Mouse (Mus musculus) gastrocnemius, postnatal 10 days (tissue): ENCODE data around the gene Chid1. TPM values are rescaled to one million over a fixed set of nuclear protein-coding genes. Genes with fewer than 3 reads are reported as not detected.

Experiments used
- DNase-seq: peaks from one replicate; pipeline ENCODE4 v3.0.0; 2021; ENCODE audit warnings: mixed read lengths
- total RNA-seq, 2 experiments: library from RNA; stranded (reverse); gene quantifications; 2 replicates each; pipeline ENCODE4 v1.2.3; 2021

The Chid1 gene
- total RNA-seq, 2 experiments from 2014 or later: 22.7 to 22.8 TPM

GRCm38 (mm10) chr7:141558946-141559345 lies 19.3 kb upstream of the Chid1 start:
- no peak for DNase-seq

DNA sequence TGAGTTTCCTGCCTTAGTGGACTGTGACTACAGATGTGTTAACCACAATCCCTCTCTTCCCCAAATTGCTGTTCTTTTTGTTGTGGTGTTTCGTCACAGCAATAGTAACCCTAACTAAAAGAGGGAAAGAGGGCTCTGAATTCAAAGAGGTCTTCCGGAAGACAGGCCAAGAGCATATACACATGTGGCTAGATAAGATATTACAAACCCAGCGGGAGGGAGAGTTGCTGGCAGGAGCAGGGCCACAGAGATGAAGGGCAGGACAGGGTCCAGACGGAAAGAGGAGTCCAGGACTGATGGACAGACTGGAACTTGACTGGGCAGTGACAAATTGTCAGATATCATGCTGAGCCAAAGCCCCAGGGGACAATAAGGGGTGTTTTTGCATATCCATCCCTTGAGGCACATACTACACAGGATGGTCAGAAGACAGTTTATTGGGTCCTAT lies 18.7 kb upstream of the Chid1 start:
- DNase-seq: no peak

GRCm38 (mm10) chr7:141550464-141550863 lies 10.8 kb upstream of the Chid1 start:
- no peak for DNase-seq

DNA sequence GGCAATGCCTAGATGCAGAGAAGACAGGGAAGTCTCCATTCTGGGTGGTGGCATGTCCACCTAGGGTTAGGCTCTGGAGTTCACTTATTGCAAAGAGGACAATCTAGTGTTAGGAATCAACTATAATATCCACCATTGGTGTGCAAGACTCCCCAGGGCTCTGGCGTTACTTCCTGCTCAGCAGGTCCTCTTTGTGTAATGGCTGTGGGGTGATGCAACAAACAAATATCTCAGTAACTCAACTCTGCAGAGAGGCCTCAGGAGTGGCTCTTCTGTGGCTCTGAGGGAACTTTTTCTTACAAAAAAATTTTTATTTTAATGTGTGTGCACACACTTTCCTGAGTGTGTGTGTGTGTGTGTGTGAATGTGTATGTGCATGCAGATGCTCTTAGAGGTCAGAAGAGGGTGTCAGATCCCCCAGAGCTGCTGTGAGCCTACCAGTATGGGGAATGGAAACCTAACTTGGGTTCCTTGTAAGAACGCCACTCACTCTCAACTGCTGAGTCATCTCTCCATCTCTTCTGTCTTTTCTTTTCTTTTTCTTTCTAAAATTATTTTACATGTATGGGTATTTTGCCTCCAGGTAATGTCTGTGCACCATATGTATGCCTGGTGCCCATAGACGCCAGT lies 9.9 kb upstream of the Chid1 start:
- no peak for DNase-seq

GRCm38 (mm10) chr7:141544654-141545053 lies 5.0 kb upstream of the Chid1 start:
- no peak for DNase-seq

GRCm38 (mm10) chr7:141542588-141542987 lies 2.9 kb upstream of the Chid1 start:
- no peak for DNase-seq

- no peak for DNase-seq
These were observed 2.0 kb upstream of the Chid1 start for GRCm38 (mm10) chr7:141541681-141542080.

GRCm38 (mm10) chr7:141540312-141541081 lies 840 bp upstream of the Chid1 start:
- DNase-seq: peak; percentile 40

DNA sequence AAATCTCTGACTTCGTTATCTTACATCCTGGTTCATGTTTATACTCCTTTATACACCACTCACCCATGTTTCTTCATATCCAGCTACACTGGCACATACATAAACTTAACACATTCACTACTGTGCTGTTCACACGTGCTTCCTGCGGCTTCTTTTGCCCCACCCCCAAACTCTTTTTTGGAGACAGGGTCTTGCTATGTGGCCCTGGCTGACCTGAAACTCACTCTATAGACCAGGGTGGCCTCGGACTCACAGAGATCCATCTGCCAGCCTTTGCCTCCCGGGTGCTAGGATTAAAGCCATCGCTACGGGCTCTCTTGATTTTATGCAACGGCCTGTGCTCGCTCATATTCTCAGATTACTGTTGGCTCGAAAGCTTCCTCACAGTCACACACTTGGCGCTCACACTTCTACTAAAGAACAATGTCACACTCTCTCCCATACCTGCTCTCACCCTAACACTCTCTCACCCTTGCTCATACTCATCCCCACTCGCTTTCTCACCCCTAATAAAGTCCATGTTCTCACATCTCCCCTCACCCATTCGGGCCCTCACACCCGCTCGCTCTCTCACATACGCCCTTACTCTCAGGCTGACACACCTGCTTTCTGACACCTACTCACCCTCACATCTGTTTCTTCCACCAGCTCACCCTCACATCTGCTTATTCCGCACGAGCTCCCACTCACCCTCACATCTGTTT lies 653 bp downstream of the Chid1 start:
- DNase-seq: no peak

DNA sequence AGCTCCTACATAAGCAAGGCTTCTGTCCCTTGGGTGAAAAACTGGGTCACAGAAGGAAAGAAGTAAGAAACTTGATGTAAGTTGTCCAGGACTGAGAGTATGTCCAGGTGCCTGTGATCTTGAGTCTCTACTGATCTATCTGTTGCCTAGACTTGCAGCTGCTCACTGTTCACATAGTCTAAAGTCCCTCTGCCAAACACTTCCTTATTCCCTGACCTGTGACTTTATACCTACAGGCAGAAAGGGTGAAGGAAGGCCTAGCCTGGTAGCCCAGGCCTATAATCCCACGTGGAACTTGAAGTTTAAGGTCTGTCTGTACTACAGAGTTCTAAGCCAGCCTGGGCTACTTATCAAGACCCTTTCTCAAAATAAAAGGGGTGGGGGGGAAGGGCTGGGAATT lies 4.1 kb downstream of the Chid1 start:
- no peak for DNase-seq

DNA sequence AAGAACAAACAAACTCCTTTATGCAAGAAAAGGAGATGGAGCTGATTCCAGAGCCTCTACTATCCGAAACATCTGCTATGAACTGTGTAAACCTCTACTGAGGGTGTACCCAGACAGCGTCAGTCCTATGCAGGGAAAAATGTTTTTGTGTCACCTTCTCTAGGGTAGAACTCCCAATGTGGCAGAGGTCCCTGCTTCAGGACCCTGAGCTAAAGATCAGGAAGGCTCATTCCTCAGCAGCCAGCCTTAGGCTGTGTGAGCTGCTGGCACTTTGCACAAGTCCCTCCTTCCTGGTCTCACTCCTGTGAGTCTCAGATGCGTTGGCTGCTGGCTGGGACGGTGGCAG lies 14.1 kb downstream of the Chid1 start:
- DNase-seq: no peak

DNA sequence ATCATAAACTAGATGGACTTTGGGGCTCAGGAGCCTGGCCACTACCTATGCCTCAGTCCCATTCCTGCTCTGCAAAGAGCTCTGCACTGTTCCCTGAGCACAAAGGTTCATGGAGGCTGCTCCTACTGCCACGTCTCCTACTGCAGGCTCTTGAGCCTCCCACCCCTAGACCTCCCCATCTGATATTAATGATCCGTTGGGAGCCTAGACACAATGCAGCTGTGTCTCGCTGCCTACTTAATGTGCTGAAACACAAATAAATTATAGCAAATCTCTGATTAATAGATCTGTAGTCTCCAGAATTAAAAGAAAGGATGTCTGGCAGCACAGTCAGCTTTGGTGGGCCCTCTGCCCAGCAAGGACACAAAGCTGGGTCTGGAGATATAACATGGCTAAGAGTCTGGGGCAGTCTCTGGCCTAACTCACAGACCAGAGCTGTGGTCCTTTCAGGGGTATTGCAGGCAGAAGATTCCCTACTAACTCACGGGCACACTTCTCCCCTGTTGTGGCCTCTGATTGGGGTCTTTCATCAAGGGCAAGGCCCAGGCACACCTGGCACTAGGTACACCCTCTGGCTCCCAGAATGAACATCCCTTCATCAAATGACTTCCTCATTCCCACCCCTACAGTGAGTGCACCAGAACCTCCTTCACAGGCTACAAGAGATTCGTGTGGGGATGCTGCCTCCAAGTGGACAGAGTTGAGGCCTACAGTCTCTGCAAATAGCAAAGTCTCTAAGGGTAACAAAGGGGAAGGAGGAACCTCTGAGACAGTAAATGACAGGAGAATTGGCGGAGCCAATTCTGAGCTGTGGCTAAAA lies 14.7 kb downstream of the Chid1 start:
- peak; percentile 64 for DNase-seq

- no peak for DNase-seq
These were observed 15.4 kb downstream of the Chid1 start for GRCm38 (mm10) chr7:141524271-141524670.

GRCm38 (mm10) chr7:141523007-141523406 lies 16.6 kb downstream of the Chid1 start:
- no peak for DNase-seq

DNA sequence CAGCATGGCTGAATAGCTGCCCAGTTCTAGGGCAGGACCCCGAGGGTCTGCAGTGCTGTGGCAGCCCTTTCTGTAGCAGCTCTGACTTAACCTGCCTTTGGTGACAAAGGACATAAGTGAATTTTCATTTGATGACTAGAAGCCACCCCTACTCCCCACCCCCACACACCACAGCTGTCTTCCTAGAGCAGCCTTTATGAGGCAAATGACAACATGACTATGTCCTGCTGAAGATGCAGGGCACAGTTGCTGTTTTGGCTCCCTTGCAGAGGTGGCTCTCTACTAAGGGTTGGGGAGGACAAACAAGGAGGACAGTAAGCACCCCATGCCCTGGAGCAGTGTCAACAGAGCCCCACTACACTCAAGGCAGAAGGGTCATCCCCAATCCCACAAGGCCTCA lies 19.9 kb downstream of the Chid1 start:
- no peak for DNase-seq

DNA sequence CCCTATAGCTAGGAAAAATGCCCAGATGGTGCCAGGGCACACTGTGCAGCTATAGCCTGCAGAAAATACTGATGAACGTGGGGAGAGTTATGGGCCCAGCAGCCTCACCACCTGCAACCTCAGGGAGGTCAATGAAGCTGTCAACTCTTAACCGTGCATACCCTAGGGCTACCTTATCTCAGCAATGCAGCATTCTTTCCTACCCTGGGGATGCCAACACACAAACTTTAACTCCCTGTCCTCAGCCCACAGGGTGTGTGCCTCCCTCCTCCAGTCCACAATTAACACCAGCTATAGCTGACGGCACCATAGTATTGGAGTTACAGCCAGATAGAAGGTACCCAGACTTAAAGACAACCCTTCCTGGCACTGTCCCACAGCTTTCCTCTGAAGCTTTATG lies 20.7 kb downstream of the Chid1 start:
- DNase-seq: no peak

DNA sequence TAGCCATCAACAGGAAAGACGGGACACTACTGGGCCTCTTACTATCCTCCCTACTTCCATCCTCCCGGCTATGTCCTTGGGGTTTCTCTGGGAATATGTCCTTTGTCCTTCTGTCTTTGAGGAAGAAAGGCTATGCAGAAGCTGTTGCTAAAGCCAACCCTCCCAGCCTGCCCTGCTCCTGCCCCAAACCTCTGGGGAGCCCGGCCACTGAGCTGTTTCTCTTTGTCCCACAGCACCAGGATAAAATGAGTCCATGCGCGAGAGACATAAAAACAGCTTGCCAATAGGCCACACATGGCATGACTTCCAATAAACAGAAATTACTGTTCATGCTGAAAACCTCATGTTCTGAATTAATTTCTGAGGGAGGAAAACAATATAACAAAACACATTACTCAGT lies 21.4 kb downstream of the Chid1 start:
- DNase-seq: no peak

- DNase-seq: no peak
These were observed 22.0 kb downstream of the Chid1 start for GRCm38 (mm10) chr7:141517638-141518037.

- no peak for DNase-seq
These were observed 28.9 kb downstream of the Chid1 start for GRCm38 (mm10) chr7:141510681-141511191.

GRCm38 (mm10) chr7:141510196-141510595 lies 29.5 kb downstream of the Chid1 start:
- no peak for DNase-seq

GRCm38 (mm10) chr7:141508160-141508559 lies 31.5 kb downstream of the Chid1 start:
- DNase-seq: no peak

DNA sequence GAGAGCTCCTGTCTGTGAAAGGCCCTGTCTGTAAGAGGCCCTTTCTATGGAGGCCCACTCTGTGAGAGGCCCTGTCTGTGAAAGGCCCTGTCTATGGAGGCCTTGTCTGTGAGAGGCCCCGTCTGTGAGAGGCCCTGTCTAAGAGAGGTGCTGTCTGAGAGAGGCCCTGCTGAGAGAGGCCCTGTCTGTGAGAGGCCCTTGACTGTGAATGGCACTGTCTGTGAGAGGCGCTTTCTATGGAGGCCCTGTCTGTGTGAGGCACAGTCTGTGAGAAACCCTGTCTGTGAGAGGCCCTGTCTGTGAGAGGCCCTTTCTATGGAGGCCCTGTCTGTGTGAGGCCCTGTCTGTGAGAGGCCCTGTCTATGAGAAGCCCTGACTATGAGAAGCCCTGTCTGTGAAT lies 33.4 kb downstream of the Chid1 start:
- no peak for DNase-seq
